23 mouse cellular contexts compared by ENCODE assay signal in genomic region chr13:52647996-52648712, GRCm38 (mm10).
DNase-seq lines count a peak whose midpoint lies in the region; ATAC-seq lines count a peak whose summit lies in the region.
"Had no signal": no experiment of that assay in that cellular context is flagged by ENCODE, and none has a peak within 500 bp of the region (broad histone marks: within the 10 kb centered on the region; RNA-seq: fewer than 3 reads in every experiment).

No protein-coding gene starts in this region.

- no peaks in the 10 kb centered on the region for H3K36me3 ChIP-seq in kidney, embryonic 15.5 days
- H3K36me3 ChIP-seq: embryonic facial prominence, embryonic 15.5 days; limb, embryonic 15.5 days had no signal

- H3K4me3 ChIP-seq in kidney, embryonic 15.5 days (replicated peaks) = no peak overlapping the region
- H3K4me3 ChIP-seq: embryonic facial prominence, embryonic 15.5 days; gastrocnemius, adult 2 months; heart, embryonic 10.5 days; left cerebral cortex, adult 2 months; limb, embryonic 15.5 days; liver, embryonic 15.5 days had no signal

- no peak overlapping the region for H3K27ac ChIP-seq in kidney, embryonic 15.5 days
- H3K27ac ChIP-seq: embryonic facial prominence, embryonic 15.5 days; gastrocnemius, adult 2 months; heart, embryonic 10.5 days; left cerebral cortex, adult 2 months; limb, embryonic 15.5 days; liver, embryonic 15.5 days had no signal

- DNase-seq in heart, adult 11 months = peak; percentile 83
- no peak for DNase-seq in heart, adult 8-10 months (ENCODE audit: low spot score)
- DNase-seq in kidney, adult 11 months = no peak
- peak; percentile 52 for DNase-seq in MN1 (ENCODE audit: low spot score)
- peak; percentile 57 for DNase-seq in retina, embryonic 14.5 days (ENCODE audit: low spot score)
- no peak for DNase-seq in cerebellum, adult 11-12 months
- DNase-seq: adrenal gland, postnatal 14 days; cerebellum, adult 9-11 months; gastrocnemius, adult 2 months; heart, postnatal 4 days; layer of hippocampus, adult 9-11 months; left cerebral cortex, postnatal 4 days; lung, postnatal 4 days; right cerebral cortex, postnatal 25 days; spleen, adult 18-20 months; thymus, postnatal 25 days had no signal

- ATAC-seq in kidney, embryonic 15.5 days (replicated peaks; ENCODE audit: low FRiP score) = peak; percentile 55; the same call in 1 of the 2 replicates
- ATAC-seq: forebrain, embryonic 14.5 days had no signal

- peaks cover 20% of the 10 kb centered on the region; the same call in 1 of the 2 replicates for H3K4me1 ChIP-seq in kidney, embryonic 15.5 days
- H3K4me1 ChIP-seq: embryonic facial prominence, embryonic 15.5 days; limb, embryonic 15.5 days; liver, embryonic 15.5 days had no signal

- H3K4me2 ChIP-seq in kidney, embryonic 15.5 days = no peak overlapping the region
- H3K4me2 ChIP-seq: embryonic facial prominence, embryonic 15.5 days; limb, embryonic 15.5 days; liver, embryonic 15.5 days had no signal

- 39% methylated on average over 11 of the region's 11 CpGs for WGBS in kidney, embryonic 15.5 days

- H3K9me3 ChIP-seq in kidney, embryonic 15.5 days (replicated peaks) = no peaks in the 10 kb centered on the region
- H3K9me3 ChIP-seq: embryonic facial prominence, embryonic 15.5 days; heart, embryonic 10.5 days; limb, embryonic 15.5 days; liver, embryonic 15.5 days had no signal

- H3K27me3 ChIP-seq in kidney, embryonic 15.5 days = no peaks in the 10 kb centered on the region
- H3K27me3 ChIP-seq: embryonic facial prominence, embryonic 15.5 days; limb, embryonic 15.5 days; liver, embryonic 15.5 days had no signal

- H3K9ac ChIP-seq in kidney, embryonic 15.5 days = no peak overlapping the region
- H3K9ac ChIP-seq: embryonic facial prominence, embryonic 15.5 days; limb, embryonic 15.5 days; liver, embryonic 15.5 days had no signal

Comparison
In these comparisons a context has a peak if more than half of its experiments do, and no peak if none do; other contexts are left out.
1. DNase-seq: peak in heart, adult 11 months (single experiment), MN1 (single experiment) and retina, embryonic 14.5 days (single experiment); none in heart, adult 8-10 months (single experiment), kidney, adult 11 months (single experiment) and cerebellum, adult 11-12 months (single experiment).